Mouse (Mus musculus): ENCODE data around the gene Camk2n1. TPM values are rescaled to one million over a fixed set of nuclear protein-coding genes. Genes with fewer than 3 reads are reported as not detected.

Gene Camk2n1
- 17.1 and 17.2 TPM in 2 replicates for polyA plus RNA-seq (2014; fragmentation: Nextera tagmentation; extraction: Ambion mirVana)

GRCm38 (mm10) chr4:138453753-138454570 lies at the start of gene Camk2n1:
Camk2n1 (plus strand) TSS chr4:138454314.
- peak; percentile 68 for DNase-seq (ENCODE audit: low spot score)

GRCm38 (mm10) chr4:138404806-138405205 lies 49.3 kb upstream of the Camk2n1 start:
- no peak overlapping the region for H3K9ac ChIP-seq
- no peaks in the 10 kb centered on the region for H3K9me3 ChIP-seq (ENCODE audit: control insufficient read depth, low read length)
- 0% methylated on average over 2 of the region's 2 CpGs for WGBS
- peaks cover 8% of the 10 kb centered on the region; the same call in 1 of the 2 replicates for H3K27me3 ChIP-seq (ENCODE audit: control insufficient read depth, insufficient read depth, low read length)
- H3K4me1 ChIP-seq (replicated peaks; ENCODE audit: control insufficient read depth, insufficient read depth, low read length), result no peaks in the 10 kb centered on the region
- no peak overlapping the region for H3K27ac ChIP-seq
- DNase-seq (ENCODE audit: low spot score) (no peak), ATAC-seq (ENCODE audit: low FRiP score) (no peak)
- H3K4me2 ChIP-seq (replicated peaks), result no peak overlapping the region
- no peak overlapping the region for H3K4me3 ChIP-seq (replicated peaks; ENCODE audit: low read length)
- no peaks in the 10 kb centered on the region for H3K36me3 ChIP-seq (replicated peaks; ENCODE audit: control insufficient read depth, insufficient read depth)

More at GRCm38 (mm10) chr4:138453753-138454570, at the start of gene Camk2n1:
- Histone ChIP-seq H3K4me2 (replicated peaks) (peak within 1 kb of the TSS; percentile 93), H3K4me3 (replicated peaks; ENCODE audit: low read length) (peak within 1 kb of the TSS; percentile 98), H3K27me3 (ENCODE audit: control insufficient read depth, insufficient read depth, low read length) (no peaks in the 10 kb centered on the region), H3K9me3 (ENCODE audit: control insufficient read depth, low read length) (no peaks in the 10 kb centered on the region), H3K9ac (peak within 1 kb of the TSS; percentile 95), H3K4me1 (replicated peaks; ENCODE audit: control insufficient read depth, insufficient read depth, low read length) (peaks cover 30% of the 10 kb centered on the region), H3K36me3 (replicated peaks; ENCODE audit: control insufficient read depth, insufficient read depth) (0 out of 2 replicates have a peak, but pooled peaks cover 1% of the 10 kb centered on the region), H3K27ac (peak within 1 kb of the TSS; percentile 95)
- WGBS, result under 1% methylated on average over 52 of the region's 64 CpGs
- peak; percentile 75 for ATAC-seq (ENCODE audit: low FRiP score)

- no peak for DNase-seq (ENCODE audit: low spot score)
- H3K27ac ChIP-seq, result no peak overlapping the region
- H3K4me2 ChIP-seq (replicated peaks), result no peak overlapping the region
- no peak for ATAC-seq (ENCODE audit: low FRiP score)
- no peak overlapping the region for H3K4me3 ChIP-seq (replicated peaks; ENCODE audit: low read length)
- no peaks in the 10 kb centered on the region for H3K36me3 ChIP-seq (replicated peaks; ENCODE audit: control insufficient read depth, insufficient read depth)
- 0 out of 2 replicates have a peak, but pooled peaks cover 5% of the 10 kb centered on the region for H3K27me3 ChIP-seq (ENCODE audit: control insufficient read depth, insufficient read depth, low read length)
- H3K9me3 ChIP-seq (ENCODE audit: control insufficient read depth, low read length), result no peaks in the 10 kb centered on the region
- no peak overlapping the region for H3K9ac ChIP-seq
- H3K4me1 ChIP-seq (replicated peaks; ENCODE audit: control insufficient read depth, insufficient read depth, low read length), result no peaks in the 10 kb centered on the region
- 89% methylated on average over 11 of the region's 13 CpGs for WGBS
These were observed 46.5 kb upstream of the Camk2n1 start for GRCm38 (mm10) chr4:138407479-138408194.

GRCm38 (mm10) chr4:138411011-138411410 lies 43.1 kb upstream of the Camk2n1 start:
- Histone ChIP-seq H3K27me3 (ENCODE audit: control insufficient read depth, insufficient read depth, low read length) (0 out of 2 replicates have a peak, but pooled peaks cover 5% of the 10 kb centered on the region), H3K36me3 (replicated peaks; ENCODE audit: control insufficient read depth, insufficient read depth) (no peaks in the 10 kb centered on the region), H3K27ac (no peak overlapping the region), H3K9ac (no peak overlapping the region), H3K9me3 (ENCODE audit: control insufficient read depth, low read length) (no peaks in the 10 kb centered on the region), H3K4me2 (replicated peaks) (no peak overlapping the region), H3K4me1 (replicated peaks; ENCODE audit: control insufficient read depth, insufficient read depth, low read length) (no peaks in the 10 kb centered on the region; the same call in 1 of the 2 replicates), H3K4me3 (replicated peaks; ENCODE audit: low read length) (no peak overlapping the region)
- ATAC-seq (ENCODE audit: low FRiP score) (no peak), DNase-seq (ENCODE audit: low spot score) (no peak)
- WGBS, result 5% methylated on average over 5 of the region's 5 CpGs

GRCm38 (mm10) chr4:138411504-138412121 lies 42.5 kb upstream of the Camk2n1 start:
- ATAC-seq (ENCODE audit: low FRiP score) (no peak), DNase-seq (ENCODE audit: low spot score) (no peak)
- WGBS, result 56% methylated on average over 7 of the region's 7 CpGs
- no peak overlapping the region for H3K4me2 ChIP-seq (replicated peaks)
- no peak overlapping the region for H3K27ac ChIP-seq
- no peaks in the 10 kb centered on the region for H3K36me3 ChIP-seq (replicated peaks; ENCODE audit: control insufficient read depth, insufficient read depth)
- 0 out of 2 replicates have a peak, but pooled peaks cover 5% of the 10 kb centered on the region for H3K27me3 ChIP-seq (ENCODE audit: control insufficient read depth, insufficient read depth, low read length)
- no peak overlapping the region for H3K9ac ChIP-seq
- H3K9me3 ChIP-seq (ENCODE audit: control insufficient read depth, low read length), result no peaks in the 10 kb centered on the region
- H3K4me3 ChIP-seq (replicated peaks; ENCODE audit: low read length), result no peak overlapping the region
- no peaks in the 10 kb centered on the region; the same call in 1 of the 2 replicates for H3K4me1 ChIP-seq (replicated peaks; ENCODE audit: control insufficient read depth, insufficient read depth, low read length)

GRCm38 (mm10) chr4:138414725-138415124 lies 39.4 kb upstream of the Camk2n1 start:
- DNase-seq (ENCODE audit: low spot score) (peak; percentile 33), ATAC-seq (ENCODE audit: low FRiP score) (no peak)
- Histone ChIP-seq H3K4me3 (replicated peaks; ENCODE audit: low read length) (no peak overlapping the region), H3K9me3 (ENCODE audit: control insufficient read depth, low read length) (no peaks in the 10 kb centered on the region), H3K27me3 (ENCODE audit: control insufficient read depth, insufficient read depth, low read length) (0 out of 2 replicates have a peak, but pooled peaks cover 5% of the 10 kb centered on the region), H3K4me2 (replicated peaks) (peak overlapping the region; percentile 19; the same call in 1 of the 2 replicates), H3K9ac (peak overlapping the region; percentile 18; the same call in 1 of the 2 replicates), H3K27ac (peak overlapping the region; percentile 53), H3K36me3 (replicated peaks; ENCODE audit: control insufficient read depth, insufficient read depth) (no peaks in the 10 kb centered on the region), H3K4me1 (replicated peaks; ENCODE audit: control insufficient read depth, insufficient read depth, low read length) (peaks cover 3% of the 10 kb centered on the region; the same call in 1 of the 2 replicates)
- 32% methylated on average over 6 of the region's 6 CpGs for WGBS

GRCm38 (mm10) chr4:138415991-138416390 lies 38.1 kb upstream of the Camk2n1 start:
- Histone ChIP-seq H3K9ac (no peak overlapping the region), H3K27ac (no peak overlapping the region), H3K4me1 (replicated peaks; ENCODE audit: control insufficient read depth, insufficient read depth, low read length) (peaks cover 3% of the 10 kb centered on the region; the same call in 1 of the 2 replicates), H3K9me3 (ENCODE audit: control insufficient read depth, low read length) (no peaks in the 10 kb centered on the region), H3K36me3 (replicated peaks; ENCODE audit: control insufficient read depth, insufficient read depth) (no peaks in the 10 kb centered on the region), H3K27me3 (ENCODE audit: control insufficient read depth, insufficient read depth, low read length) (0 out of 2 replicates have a peak, but pooled peaks cover 5% of the 10 kb centered on the region), H3K4me3 (replicated peaks; ENCODE audit: low read length) (no peak overlapping the region), H3K4me2 (replicated peaks) (no peak overlapping the region)
- ATAC-seq (ENCODE audit: low FRiP score) (no peak), DNase-seq (ENCODE audit: low spot score) (no peak)
- WGBS, result 75% methylated on average over 3 of the region's 3 CpGs

GRCm38 (mm10) chr4:138416414-138416813 lies 37.7 kb upstream of the Camk2n1 start:
- no peak for ATAC-seq (ENCODE audit: low FRiP score)
- H3K9ac ChIP-seq, result no peak overlapping the region
- no peak overlapping the region for H3K4me3 ChIP-seq (replicated peaks; ENCODE audit: low read length)
- H3K4me1 ChIP-seq (replicated peaks; ENCODE audit: control insufficient read depth, insufficient read depth, low read length), result peaks cover 3% of the 10 kb centered on the region; the same call in 1 of the 2 replicates
- 0 out of 2 replicates have a peak, but pooled peaks cover 5% of the 10 kb centered on the region for H3K27me3 ChIP-seq (ENCODE audit: control insufficient read depth, insufficient read depth, low read length)
- no peak overlapping the region for H3K4me2 ChIP-seq (replicated peaks)
- H3K36me3 ChIP-seq (replicated peaks; ENCODE audit: control insufficient read depth, insufficient read depth), result no peaks in the 10 kb centered on the region
- DNase-seq (ENCODE audit: low spot score), result no peak
- 55% methylated on average over 5 of the region's 5 CpGs for WGBS
- H3K27ac ChIP-seq, result no peak overlapping the region
- H3K9me3 ChIP-seq (ENCODE audit: control insufficient read depth, low read length), result no peaks in the 10 kb centered on the region

Data from hindbrain, embryonic 14.5 days (tissue).